Mouse (Mus musculus): ENCODE measurements at regions not wholly inside any gene's neighbourhood (a gene's known extent, or its start where the extent isn't known, plus 50 kb on each side); places are given as distances from the start of the nearest gene placed in this dataset.

DNA sequence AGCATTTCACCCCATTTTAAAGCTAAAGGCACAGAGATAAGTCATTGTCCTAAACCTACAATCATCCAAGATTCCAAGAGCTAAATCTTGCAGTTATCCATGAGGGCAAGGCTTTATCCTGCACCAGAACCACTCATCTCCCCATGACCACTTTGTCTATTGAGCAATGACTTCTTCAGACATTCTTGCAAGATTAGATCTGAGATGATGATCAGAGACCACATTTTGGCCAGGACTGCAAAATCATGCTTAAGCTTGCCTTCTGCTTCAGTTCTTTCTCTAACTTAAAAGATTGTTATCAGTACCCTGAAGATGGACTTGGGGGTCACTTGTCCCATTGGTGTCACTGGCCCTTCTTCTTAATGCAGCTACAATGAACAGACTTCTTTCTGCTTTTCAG is 50.3 kb upstream of the Fndc3a start:
- no peak for ATAC-seq (ENCODE audit: low read depth)
- Histone ChIP-seq H3K4me1 (replicated peaks) (no peaks in the 10 kb centered on the region), H3K36me3 (no peaks in the 10 kb centered on the region), H3K9ac (no peak overlapping the region), H3K4me3 (no peak overlapping the region), H3K4me2 (no peak overlapping the region), H3K27ac (replicated peaks) (no peak overlapping the region), H3K9me3 (no peaks in the 10 kb centered on the region), H3K27me3 (no peaks in the 10 kb centered on the region)
